Mouse (Mus musculus) lung, adult 2 months (tissue): ENCODE results near the gene Rpl23.

Experiments
- CTCF ChIP-seq: fragments of 200-500 bp; IDR thresholded peaks from 2 replicates; pipeline ENCODE4 v1.5.1; 2011; ENCODE audit warnings: mild to moderate bottlenecking, low read length, control low read depth; ENCODE audit not compliant: insufficient read depth
- POLR2A ChIP-seq: fragments of 200-500 bp; IDR thresholded peaks from 2 replicates; pipeline ENCODE4 v1.6.1; 2011; ENCODE audit warnings: low read depth, mild to moderate bottlenecking, control low read depth, low read length, borderline replicate concordance; ENCODE audit errors: extremely low read depth

DNA sequence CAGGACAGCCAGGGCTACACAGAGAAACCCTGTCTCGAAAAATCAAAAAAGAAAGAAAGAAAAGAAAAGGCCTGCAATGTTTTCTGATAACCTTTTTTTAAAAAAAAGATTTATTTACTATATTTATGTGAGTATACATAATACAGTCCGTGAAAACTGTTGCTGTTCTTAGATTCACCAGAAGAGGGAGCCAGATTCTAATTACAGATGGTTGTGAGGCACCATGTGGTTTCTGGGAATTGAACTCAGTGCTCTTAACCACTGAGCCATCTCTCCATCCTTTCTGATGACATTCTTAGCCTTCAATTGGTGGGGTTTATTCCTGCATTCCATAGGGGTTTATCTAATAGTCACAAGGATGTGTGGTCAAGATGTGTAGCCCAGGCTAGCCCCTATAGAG lies 10.9 kb upstream of the Rpl23 start:
- TF ChIP-seq CTCF (no peak), POLR2A (no peak)
